Mouse (Mus musculus) cerebellum, adult 11 months (tissue): ENCODE measurements around the gene H2-M10.2.

Experiments used
- DNase-seq: peaks from one replicate; pipeline ENCODE4 v3.0.0; 2022

The H2-M10.2 gene

DNA sequence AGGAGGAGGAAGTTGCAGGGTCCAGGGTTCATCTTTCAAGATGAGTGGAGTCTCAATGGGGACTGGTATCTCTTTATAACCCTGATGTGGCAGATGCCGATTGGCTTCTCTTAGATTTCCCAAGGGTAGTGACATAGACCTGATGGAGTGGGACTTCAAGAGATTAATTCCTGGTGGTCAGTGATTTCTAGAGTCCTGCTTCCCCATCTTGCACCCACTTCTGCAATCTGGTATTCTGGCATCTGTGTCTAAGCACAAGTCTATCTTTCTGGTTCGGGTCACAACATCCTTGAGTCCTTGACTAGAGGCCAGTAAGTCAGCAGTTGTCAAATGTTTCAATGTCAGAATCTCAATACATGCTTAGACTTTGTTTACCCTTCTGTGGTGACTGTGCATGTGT is at the start of gene H2-M10.2:
H2-M10.2 (minus strand) TSS at position 101 of the 400 bp plus-strand sequence.
- DNase-seq, result no peak

DNA sequence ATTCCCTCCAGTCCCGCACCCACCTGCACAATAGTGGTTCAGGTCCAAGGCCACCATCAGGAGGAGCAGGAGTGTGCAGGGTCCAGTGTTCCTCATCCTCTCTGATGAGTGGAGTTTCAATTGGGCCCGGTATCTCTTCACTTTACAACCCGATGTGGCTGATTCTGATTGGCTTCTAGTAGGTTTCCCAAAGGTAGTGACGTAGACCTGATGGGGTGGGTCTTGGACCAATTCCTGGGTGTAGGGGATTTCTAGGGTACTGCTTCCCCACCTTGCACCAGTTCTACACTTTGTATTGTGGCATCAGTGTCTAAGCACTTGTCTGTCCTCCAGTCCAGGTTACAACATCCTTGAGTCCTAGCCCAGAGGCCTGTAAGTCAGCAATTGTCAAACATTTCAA is 39.8 kb upstream of the H2-M10.2 start, which contains the start of gene H2-M10.1:
H2-M10.1 (minus strand) TSS at position 101 of the 400 bp plus-strand sequence.
- DNase-seq, result no peak

DNA sequence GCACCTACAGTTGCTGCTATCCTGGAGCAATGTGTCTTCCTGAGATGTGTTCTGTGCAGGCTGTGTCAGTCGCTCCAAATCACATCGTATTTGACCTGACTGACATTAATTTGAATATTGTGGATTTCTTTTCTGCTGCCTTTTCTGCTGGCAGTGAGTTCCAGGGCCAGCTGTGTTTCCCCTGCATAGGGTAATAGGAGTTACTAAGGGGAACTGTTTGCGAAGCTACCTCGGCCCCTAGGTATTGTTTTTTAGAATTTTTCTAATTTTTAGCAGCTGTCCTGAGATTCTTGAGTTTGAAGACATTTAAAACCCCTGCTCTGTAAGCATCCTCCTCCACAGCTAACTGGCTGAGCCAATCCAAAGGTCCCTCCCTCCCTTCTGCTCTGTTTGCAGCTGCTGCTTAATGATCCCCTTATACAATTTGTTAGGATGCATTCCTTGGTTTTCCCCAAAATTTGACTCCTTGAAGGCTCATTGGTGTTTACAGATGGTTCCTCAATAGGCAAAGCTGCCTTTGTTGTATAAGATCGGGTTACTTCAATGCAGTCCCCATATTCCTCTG is 29.5 kb upstream of the H2-M10.2 start:
- DNase-seq, result no peak

DNA sequence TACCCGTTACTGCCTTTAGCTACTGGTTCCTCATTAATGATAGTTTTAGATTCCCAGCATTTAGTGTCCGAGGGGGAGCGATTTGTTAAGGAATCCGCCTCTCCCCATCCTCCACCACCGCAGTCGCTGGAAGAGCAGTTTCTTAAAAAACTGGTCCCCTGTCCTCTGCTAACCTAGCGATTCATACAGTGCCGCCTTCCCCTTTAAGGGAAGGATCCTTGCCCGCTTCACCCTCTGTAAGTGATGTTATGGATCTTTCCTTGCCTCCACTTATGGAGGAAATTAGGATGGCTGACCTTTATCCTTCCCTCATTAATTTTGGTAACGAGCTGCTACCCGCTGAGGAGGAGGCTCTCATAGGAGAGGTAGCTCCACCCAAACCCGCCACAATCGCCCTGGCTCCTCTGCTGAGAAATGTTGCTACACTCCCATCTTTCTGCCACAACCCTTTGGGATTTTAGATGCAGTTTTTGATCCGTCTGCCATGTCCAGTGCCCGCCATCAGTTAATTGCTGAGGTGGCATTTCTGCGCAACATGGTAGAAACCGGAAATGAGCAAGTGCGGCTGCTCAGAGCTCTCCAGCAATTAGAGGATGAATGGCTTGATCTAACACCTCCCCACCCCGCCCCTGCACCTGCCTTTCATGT is 28.9 kb upstream of the H2-M10.2 start:
- DNase-seq, result peak; percentile 78

DNA sequence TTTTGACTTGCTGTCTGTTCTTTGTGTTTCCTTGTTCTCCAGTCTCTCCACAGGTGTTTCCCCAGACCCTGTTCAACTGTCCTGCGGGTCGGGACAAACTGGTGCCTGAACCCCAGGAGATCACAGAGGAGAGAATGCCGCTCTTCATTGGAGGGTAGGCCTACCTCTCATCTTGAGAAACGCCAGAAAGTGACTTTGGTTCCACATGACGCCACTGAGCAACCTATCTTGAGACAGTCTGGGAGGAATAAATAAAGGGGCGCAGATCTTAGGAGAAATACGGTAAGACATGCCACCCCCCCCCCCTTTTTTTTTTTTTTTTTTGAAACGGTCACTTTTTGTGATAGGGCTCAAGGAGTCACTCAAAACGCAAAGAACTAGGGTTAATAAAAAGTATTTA is 28.2 kb upstream of the H2-M10.2 start:
- peak; percentile 33 for DNase-seq

DNA sequence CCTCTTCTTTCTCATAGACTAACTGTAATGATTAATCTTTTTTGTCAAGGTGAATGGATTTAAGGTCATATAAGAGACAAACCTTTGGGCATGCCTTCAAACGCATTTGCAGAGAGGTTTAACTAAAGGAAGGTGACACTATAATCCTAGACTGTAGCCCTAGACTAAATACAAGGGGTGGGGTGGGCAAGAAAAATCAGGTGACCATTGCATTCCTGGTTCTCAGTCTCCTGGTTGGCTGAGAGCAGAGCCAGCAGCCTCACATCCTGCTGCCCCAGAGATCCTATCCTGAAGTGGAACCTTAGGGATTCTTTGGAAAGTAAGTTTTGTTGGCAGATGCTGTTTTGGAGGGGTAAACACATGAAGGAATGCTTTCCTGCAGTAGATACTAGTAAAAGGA is 23.0 kb upstream of the H2-M10.2 start:
- no peak for DNase-seq

DNA sequence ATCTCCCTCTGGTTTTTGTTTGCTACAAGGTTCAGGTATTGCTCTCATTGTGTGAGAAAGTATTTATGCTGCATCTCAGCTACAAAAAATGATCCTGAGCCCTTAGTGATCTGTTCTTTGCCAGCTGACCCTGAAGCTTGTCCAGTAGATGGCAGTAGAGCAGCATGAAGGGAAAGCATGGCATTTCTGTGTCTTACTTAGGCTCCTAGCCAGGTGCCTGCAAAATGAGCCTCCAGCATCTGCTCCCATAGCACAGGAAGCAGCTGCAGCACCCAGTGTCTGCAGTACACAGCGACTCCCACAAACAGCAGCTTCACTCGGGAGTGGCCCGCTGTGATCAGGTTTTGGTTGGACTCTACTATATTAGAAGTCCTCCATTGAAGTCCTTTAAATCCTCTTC is 22.6 kb upstream of the H2-M10.2 start:
- DNase-seq, result peak; percentile 70

DNA sequence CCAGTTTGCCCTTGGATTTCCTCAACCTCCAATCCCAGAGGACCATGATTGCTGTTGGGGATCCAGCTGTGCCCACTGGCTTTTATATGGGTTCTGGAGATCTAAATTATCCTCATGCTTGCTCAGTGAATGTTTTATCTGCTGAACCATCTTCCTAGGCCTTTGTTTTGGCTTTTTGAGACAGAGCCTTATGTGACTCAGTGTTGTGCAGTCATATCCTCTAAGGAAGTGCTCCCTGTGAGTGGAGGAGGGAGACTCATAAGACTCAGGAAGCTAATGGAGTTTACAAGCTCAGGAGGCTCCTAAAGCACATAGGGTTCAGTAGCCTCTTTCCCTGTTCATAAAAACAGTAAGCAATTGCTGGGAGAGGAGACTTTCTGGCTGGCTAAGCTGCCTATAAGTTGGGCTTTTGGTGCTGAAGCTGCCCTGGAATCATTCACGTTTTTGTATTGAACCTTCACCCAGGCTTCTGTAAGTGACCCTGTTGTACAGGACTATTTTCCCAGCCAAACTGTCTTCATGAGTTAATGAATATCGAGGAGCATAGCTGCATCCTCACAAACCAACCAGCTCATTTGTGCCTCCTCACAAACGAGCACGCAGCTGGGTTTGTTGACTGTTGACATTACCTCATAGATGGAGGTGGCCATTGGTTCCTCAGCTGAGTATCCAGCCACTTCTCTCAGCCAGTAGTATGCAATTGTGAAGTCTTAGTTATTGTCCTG is 4.6 kb downstream of the H2-M10.2 start:
- DNase-seq, result no peak

DNA sequence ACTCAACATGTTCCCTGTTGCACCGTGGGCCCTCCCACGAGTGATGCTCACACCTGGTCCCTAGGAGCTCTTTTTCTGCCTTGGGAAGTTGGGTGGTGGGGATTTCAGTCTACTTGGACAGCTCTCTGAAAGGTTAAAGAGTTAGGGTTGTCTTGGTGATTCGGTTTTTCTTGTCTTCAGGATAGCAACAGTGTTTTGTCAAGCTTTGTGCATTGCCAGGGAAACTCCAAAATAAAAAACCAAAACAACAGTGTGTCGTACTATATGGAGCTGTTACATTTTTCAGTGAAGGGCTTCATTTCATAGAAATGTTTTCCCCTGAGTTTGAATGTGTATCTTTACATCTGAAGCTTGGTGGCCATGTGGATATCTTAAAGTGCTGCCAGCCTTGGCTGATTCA is 11.5 kb downstream of the H2-M10.2 start:
- no peak for DNase-seq

DNA sequence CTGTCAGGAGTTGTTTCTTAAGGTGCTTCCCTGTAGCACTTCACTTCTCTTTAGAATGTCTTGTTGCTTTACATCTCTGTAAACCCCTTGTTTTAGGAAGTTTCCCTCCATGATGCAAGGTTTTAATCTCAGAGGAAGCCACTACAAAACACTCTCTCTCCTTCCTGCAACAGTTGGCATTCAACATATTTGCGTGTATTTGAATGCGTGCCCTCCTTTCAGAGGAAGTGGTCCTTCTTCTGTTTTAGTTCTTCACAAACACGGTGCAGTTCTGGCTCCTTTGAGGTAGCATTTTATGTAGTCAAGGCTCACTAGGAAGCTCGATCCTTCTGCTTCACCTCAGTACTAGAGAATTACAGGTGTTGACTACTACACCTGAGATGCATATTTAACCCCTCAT is 12.5 kb downstream of the H2-M10.2 start:
- DNase-seq, result no peak

DNA sequence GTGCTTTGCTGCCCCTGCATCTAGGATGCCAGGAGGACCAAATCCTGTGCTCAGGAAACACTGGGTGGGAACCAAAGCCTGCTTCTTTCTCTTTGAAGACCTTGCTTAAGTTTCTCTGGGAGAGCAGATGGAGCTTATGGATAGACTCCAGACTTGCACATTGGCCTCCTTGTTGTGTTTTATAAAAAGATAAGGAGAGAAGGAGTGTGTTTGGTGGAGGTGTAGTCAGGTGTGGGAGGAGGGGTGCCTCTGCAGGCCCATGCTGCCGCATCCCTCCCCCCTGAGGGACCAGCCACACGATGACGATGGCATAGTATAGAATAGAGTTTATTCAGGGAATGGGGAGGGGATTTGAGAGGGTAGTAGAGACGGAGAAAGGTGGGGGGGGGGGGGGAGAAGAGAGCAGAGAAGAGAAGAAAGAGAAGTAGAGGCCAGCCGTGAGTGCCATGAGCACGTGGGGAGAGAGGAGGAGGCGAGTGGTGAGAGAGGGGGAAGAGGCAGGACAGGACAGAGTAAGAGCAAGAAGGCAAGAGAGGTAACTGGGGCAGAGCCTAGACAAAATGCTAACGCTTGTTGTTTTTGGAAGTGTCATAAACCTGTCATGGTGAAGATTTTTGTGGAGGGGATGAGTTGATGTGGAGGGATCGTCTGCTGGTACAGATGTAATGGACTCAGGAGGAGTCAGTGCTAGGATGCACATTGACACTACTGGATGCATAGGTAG is 13.5 kb downstream of the H2-M10.2 start:
- DNase-seq, result no peak

DNA sequence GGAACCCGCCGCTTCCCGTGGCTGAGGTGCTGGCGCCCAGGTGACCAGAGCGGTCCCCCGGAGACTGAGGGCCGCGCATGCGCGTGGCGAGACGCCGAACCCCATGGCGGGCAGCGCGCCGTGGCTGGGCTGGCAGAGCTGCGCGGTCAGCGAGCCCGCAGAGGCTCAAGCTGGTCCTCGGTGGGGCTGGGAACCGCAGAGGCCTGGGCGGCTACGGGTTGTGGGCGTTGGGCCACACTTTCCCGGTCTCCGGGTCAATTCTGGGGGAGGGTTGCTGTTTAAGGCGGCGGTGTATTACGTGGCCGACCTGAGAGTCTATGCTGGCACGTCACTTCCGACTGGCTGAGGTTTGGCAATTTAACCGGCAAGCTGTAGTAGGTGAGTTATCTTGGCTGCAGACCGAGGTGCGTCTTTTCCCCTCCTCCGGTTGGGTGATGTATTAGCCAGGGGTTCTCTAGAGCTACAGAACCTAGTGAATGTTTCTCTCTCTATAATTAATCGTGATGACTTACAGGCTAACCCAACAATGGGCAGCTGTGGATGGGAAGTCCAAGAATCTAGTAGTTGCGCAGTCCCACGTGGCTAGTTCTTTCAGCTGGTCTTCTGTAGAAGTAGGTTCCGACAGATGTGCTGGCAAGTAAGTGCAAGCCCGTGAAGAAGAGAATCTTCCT is 14.6 kb downstream of the H2-M10.2 start, which contains the start of gene Trim39:
Trim39 (minus strand) TSS at position 662 of the 671 bp plus-strand sequence.
- peak; percentile 88 for DNase-seq

DNA sequence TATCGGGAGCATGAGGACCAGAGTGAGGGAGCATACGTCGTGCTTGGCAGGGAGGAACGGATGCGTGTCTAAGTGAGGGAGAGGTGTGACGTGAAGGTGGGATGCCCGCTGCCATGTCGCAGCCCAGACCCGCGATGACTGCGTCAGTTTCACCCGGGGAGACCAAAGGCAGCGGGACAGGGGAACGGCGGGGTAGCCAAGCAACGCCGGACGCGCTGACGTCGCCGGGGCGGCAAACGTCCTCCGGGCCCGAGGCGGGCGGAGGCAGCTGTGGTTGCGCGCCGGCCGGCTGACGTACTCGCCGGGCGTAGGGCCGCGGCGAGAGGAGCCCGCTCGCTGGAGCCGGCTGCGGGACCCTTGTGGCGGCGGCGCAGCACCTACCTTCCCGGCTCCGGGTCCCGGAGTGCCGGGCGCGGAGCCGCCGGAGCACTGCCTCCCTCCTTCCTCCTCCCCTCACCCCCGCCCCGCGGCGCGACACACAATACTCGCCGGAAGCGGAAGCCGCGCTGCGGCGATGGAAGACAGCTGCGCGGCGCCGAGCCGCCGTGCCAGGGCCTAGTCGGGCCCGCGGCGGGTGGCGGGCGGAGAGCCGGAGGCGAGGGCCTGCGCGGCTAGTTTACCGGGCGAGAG is 15.2 kb downstream of the H2-M10.2 start:
- peak; percentile 87 for DNase-seq

DNA sequence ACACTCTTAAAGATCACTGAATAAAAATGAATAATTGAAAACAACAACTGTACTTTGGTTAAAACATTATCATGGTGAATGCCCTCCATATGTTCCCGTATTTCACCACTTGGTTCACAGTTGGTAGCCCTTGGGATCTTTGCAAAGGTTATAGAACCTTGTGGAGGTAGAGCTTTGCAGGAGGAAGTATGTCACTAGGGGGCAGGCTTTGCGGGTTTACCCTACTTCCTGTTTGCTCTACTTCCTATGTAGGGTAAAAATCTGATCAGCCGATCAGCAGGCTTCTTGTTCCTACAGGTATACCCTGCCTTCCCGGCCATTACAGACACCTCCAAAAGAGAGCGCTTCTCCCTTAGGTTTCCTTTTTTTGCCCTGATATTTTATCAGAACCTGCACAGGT is 20.5 kb downstream of the H2-M10.2 start:
- DNase-seq, result no peak

DNA sequence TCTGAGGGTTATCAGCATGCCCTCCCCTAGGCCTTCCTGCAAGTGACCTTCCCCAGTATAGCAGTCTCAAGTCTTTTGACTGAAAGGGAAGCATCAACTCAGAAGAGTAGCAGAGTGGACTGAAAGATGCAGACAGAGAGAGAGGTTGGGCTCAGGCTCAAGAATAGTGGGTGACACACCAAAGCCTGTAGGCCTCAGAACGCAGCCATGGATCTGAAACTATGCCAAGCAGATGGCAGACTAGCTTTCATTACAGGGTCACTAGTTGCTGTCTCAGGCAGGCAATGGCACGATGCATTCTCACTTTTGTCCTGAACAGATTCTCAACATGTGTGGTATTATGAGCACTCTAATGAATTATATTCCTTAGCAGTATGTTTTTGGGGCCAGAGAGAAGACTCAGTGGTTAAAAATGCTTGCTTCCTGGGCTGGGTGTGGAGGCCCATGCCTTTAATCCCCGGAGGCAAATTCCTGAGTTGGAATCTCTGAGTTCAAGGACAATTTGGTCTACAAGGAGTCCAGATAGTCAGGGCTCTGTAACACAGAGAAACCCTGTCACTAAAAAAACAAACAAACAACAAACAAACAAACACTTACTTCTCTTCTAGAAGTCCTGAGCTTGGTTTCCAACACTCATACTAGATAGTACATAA is 21.9 kb downstream of the H2-M10.2 start:
- DNase-seq, result no peak

DNA sequence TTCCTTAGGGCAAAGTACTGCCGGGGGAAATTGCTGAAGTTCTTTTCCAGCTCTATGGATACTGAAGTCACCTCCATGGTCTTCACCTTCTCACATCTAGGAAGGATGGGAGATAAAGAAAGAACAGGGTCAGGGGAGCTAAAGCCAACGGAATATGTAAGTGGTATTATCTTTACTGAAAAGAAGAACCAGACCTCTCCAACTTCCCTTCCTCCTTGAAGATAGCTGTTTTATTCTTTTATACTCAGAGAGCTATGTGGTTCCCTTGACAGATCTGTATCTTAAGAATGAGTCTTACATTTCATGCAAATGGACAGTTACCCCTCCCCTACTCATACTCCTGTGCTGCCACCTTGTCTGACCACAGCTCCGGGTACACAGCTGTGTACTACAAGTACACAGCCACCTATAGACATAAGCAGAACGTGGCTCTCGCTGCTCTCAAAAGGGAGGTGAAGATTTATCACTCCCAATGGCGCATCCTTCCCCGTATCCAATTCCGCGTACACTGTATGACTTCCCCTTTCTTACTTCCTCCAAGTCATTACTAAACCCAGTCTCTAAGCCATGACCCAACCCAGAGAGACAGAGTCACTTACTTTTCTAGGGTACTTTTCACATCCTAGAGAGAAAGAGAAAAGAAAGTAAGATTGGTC is 24.7 kb downstream of the H2-M10.2 start:
- DNase-seq, result no peak

DNA sequence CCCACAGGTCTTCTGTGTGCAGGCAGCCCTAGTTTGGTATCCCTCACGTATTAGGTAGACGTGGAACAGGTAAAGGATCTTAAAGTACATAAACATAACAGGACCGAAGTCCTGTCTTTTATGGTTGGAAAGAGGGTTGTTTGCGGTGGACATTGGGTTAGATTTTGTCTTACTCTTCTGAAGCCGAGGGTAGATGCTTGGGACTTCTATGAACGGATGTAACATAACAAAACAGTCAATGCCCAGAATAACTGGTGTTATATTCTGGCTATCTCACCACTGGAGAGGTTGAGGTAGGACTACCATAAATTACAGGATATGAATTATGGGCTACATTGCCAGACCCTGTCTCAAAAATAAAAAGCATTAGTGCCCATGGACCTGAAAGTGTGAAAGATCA is 28.3 kb downstream of the H2-M10.2 start, which contains the start of gene Rpp21:
Rpp21 (minus strand) TSS at position 101 of the 400 bp plus-strand sequence.
- no peak for DNase-seq

DNA sequence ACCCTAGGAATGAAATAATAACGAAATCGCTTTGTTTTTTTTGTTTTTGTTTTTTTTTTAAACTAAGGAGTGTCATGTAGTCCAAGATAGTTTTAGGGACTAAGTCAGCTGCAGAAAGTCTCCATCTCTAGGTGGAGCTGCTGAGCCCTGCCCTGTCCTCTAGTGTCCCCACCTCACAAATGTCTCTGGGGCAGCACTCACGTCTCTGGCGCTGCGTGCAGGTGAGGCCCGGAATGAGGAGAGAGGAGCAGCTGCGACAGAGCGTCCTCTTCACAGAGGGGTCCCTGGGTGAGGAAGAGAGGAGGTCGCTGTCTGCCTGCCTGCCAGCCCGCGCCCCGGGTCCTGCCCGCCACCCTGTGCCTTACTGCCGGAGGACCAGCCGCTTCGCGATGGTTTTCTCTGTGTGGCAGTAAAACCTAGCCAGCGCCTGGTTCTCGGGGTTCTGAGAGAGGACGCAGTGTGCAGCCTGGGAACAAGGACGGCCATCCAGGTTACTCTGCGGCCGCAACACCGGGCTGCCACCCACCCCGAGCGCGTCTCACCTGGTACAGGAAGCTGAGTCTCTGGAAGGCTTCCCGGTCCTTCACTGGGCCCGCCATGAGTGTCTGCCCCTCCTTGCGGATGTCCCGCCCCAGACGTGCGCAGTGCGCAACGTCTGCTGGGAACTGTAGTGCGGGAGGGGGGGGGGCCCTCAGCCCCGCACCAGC is 28.9 kb downstream of the H2-M10.2 start:
- DNase-seq, result peak; percentile 84

DNA sequence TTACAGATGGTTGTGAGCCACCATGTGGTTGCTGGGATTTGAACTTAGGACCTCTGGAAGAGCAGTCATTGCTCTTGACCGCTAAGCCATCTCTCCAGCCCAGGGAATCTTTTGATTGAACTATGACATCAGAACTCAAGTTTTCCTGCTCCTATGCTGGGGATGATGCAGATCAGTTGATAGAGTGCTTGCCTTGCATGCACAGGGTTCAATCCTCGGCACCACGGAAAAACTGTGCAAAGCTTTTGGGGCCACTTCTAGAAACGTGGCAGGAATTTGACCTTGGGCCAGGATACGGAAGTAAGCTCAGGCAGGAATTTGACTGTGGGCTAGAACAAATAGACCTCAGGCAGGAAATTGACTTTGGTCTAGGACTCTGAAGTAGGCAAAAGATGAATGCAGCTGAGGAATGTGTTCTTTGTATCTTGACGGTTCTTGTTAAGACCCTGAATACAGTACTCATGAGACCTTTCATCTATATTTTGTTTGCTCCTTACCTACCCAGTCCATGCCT is 33.1 kb downstream of the H2-M10.2 start:
- DNase-seq, result no peak

DNA sequence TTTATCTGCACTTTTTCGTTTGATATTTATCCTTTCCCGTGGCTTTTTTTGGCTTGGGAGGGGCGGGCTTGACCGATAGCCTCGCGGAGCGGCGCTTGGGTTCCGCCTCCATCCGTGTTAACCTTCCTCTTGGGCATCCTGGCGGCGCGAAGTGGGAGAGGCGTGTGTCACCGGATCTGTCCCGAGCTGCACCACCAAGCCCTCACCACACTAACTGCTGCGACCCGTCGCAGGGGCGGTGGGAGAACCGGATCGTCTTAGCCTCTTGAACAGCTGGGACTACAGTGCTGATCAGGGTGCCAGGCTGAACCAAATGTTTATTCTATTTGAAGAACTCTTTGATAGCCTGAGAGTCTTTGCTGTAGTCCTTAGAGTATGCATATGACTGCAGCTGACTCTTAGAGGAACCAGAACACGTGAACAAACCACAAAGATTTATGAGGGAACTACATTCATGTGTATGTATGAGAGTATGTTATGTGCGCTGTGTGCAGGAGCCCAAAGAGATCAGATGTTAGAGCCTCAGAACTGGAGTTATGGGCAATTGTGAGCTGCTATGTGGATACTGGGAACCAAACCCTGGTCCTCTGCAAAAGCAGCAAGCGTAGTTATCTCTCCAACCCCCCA is 33.9 kb downstream of the H2-M10.2 start:
- no peak for DNase-seq
